Mouse (Mus musculus) T-helper 17 cell (primary cell): ENCODE results near the gene Slc2a1.

Experiments
- in situ Hi-C, 2 experiments: fragments of 300-600 bp; cut with MboI, MseI; formaldehyde crosslinking; loops; 1 replicate in 1 of 2; 2 replicates in 1 of 2; pipeline ENCODE4 v1.15.1; 2025; ENCODE audit warnings: high pct_unique_total_duplicates in 2 of 2

Slc2a1 gene

GRCm38 (mm10) chr4:119167663-119168062 lies 59.2 kb downstream of the Slc2a1 start:
- in situ Hi-C loops, result loop anchor here (5.0 to 10.0 kb wide), 2 partner anchors 160 to 513 kb away; partner anchors contain the start of gene Olfr62 (in 1 of the 2)

GRCm38 (mm10) chr4:119172919-119173650 lies 64.6 kb downstream of the Slc2a1 start:
- in situ Hi-C loops, result loop anchor here in 1 of 2 experiments (10.0 kb wide), 1 partner anchor 68 kb away; the partner anchor contains the start of gene Slc2a1

GRCm38 (mm10) chr4:119173851-119174453 lies 65.4 kb downstream of the Slc2a1 start, which contains the start of gene Zfp691:
TSS of gene Zfp691 (minus strand) at chr4:119174195.
- in situ Hi-C loops, result loop anchor here in 1 of 2 experiments (10.0 kb wide), 1 partner anchor 69 kb away; the partner anchor contains the start of gene Slc2a1

GRCm38 (mm10) chr4:119177702-119178101 lies 69.2 kb downstream of the Slc2a1 start:
- in situ Hi-C loops, result loop anchor here in 1 of 2 experiments (10.0 kb wide), 1 partner anchor 73 kb away; the partner anchor contains the start of gene Slc2a1

DNA sequence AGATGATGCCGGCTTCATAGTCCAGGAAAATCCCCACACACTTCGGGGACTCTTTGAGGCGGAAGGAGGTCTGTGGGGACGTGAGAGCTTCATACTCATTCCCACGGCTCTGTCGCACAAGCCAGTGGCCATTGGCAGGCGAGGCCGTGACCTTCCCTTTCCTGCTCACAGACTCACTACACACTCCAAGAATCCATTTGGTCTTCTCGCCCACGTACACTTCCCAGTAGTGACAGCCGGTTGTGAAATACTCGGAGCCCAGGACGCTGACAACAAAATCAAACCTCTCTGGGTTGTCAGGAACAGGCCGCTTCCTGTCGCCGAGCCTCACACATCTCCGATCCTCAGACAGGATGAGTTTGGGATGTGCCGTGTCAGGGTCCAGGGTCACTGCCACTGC lies 69.8 kb downstream of the Slc2a1 start:
- in situ Hi-C loops, result loop anchor here in 1 of 2 experiments (10.0 kb wide), 1 partner anchor 74 kb away; the partner anchor contains the start of gene Slc2a1

GRCm38 (mm10) chr4:119180133-119180707 lies 71.7 kb downstream of the Slc2a1 start:
- in situ Hi-C loops, result loop anchor here in 1 of 2 experiments (5.0 kb wide), 1 partner anchor 37 kb away; the partner anchor contains the start of gene Tmem269

DNA sequence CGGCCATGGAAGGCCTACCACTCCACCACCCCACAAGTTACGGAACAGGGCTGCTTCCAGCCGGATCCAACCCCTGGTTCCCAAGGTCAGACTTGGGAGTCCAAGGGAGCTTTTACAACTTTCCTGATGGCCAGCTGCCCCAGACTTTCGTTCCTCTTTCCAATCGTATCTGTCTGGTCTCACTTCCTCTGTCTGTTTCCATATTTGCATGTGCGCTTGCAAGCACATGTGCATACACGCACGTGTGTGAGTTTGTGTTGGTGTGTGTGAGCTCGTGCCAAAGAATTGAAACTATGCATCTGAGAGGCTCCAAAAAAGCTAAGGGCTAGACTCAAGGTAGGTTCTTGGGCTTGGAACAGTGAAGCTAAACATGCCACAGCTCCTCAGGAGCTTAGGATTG lies 72.9 kb downstream of the Slc2a1 start:
- in situ Hi-C loops, result loop anchor here in 1 of 2 experiments (5.0 kb wide), 1 partner anchor 36 kb away; the partner anchor contains the start of gene Tmem269

GRCm38 (mm10) chr4:119183525-119183924 lies 75.0 kb downstream of the Slc2a1 start:
- in situ Hi-C loops, result loop anchor here in 1 of 2 experiments (5.0 kb wide), 1 partner anchor 34 kb away; the partner anchor contains the start of gene Tmem269

- in situ Hi-C loops, result no loop called here
Observed at GRCm38 (mm10) chr4:119185771-119186170, 77.3 kb downstream of the Slc2a1 start.
